Mouse (Mus musculus) adrenal gland, adult 18-20 months (tissue): ENCODE data around the gene Nlk. TPM values are rescaled to one million over a fixed set of nuclear protein-coding genes. Genes with fewer than 3 reads are reported as not detected.

ENCODE experiments used
- DNase-seq, 2 experiments: peaks; one replicate each; pipeline ENCODE4 v3.0.0; 2021 to 2022; ENCODE audit warnings: low spot score in 2 of 2
- long read RNA-seq, 2 experiments: library from polyadenylated mRNA; stranded (forward); transcript quantifications; one replicate each; pipeline ENCODE4 v2.0.0; 2021
- total RNA-seq, 2 experiments: library from RNA; stranded (reverse); gene quantifications; 1 replicate in 1 of 2; 2 replicates in 1 of 2; pipeline ENCODE4 v1.2.3; 2021

The Nlk gene
- 10 to 100 TPM; 39.0 to 84.5 TPM for total RNA-seq
- long read RNA-seq, experiment 1, full-length matches to known transcripts = 12 of 15 reads
- long read RNA-seq, experiment 1, partial matches to known transcripts = 1 of 15 reads
- long read RNA-seq, experiment 1, other reads (novel, unspliced or antisense) = 2 of 15 reads
- long read RNA-seq, experiment 2, full-length matches to known transcripts = 29 of 37 reads
- long read RNA-seq, experiment 2, partial matches to known transcripts = 2 of 37 reads
- long read RNA-seq, experiment 2, other reads (novel, unspliced or antisense) = 6 of 37 reads

DNA sequence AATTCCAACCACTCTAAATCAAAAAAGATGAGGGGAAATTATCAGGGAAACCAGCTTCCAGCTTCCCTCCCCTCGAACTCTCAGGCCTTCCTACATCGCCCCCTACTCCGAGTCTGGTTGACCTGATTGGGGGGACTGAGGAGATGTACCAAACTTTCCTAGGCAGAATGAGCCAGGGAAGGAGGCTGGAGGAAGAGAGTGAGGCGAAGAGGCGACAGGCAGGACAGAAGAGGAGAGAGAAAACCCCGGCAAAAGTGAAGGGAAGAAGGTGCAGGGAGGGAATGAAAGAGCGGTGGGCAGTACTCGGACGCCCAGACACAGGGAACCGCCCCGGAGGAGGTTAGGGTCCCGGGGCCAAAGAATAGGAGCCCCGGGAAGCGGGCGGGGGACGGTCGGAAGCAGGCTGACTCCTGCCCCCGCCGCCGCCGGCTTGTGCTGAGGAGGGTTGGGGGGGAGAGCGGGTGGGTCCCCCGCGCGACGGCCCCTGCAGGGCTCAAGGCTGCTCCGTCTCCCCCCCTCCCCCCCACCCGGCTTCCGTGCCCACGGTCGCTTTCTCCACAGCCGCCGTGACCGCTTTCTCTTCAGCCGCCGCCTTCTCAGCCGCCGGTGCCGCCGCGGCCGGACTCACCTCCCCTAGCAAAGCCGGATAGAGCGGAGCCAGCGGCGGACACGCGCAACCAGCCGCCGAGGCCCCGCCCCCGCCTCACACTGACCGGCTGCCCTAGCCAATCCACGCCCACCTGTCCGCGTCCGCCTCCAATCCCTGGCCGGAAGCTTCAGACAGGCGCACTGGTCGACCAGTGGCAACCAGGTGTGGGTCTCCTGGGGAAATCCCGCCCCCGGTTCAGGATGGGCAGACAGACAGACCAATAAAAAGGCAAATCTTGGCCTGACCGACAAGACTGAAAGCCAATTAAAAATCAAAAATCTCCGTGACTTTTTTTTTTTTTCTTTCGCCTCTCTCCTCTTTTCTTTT is at the start of gene Nlk:
TSS of gene Nlk (minus strand) at position 597 of the 976 bp plus-strand sequence.
- DNase-seq = peak; percentile 96 to 97

DNA sequence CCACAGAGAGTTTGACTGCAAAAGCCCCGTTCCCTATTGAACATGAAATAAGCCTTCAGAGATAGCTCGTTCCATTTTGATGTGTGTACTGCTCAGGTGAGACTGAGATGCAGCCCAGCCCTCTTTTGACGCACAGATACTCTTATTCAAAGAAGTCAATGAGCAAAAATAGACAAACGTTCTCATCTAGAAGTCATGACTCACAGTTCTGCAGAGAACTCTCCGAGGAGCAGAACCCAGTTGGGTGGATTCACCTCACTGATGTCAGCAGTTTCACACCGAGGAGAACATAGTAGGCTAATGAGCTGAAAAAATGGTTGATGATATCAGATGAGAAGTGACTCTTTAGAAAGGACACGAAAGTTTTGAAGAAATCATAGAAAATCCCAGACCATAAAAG is 49.1 kb upstream of the Nlk start:
- no peak for DNase-seq

DNA sequence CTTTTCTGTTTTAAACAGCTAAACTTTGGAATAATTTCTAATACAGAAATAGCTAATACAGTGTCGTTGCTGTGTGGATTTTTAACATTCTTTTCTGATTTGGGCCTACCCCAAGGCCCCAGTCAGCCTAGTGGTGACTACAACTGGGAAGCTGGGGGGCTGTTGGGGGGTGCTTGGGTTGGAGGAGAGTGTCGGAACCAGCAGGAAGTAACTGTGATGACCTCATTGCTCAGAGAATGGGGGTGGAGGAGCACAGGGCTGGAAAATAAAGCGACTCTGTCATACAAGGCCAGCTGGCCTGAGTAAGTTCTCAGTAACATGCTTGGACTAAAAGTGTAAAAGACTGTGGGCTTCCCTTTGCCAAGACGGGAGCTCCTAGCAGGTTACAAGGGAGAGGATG is 48.3 kb upstream of the Nlk start:
- DNase-seq = peak in 1 of 2 experiments; percentile 38

DNA sequence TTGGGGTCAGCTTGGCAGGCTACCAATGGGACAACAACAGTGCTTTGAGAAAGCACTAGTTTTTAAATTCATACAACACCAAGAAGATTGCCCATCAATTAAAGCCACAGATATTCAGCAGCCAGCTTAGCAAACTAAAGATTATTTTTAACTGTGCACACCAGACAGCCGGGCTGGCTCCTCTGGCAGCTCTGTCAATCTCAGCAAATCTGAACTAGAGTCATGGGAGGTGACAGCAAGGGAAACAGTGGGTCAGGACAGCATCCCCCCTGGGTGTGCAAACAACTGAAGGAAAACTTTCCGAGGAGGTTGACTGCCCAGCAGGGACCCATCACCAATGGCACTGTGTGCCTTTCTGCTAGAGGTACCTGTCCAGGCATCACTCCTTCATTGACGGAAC is 45.3 kb upstream of the Nlk start:
- no peak for DNase-seq

DNA sequence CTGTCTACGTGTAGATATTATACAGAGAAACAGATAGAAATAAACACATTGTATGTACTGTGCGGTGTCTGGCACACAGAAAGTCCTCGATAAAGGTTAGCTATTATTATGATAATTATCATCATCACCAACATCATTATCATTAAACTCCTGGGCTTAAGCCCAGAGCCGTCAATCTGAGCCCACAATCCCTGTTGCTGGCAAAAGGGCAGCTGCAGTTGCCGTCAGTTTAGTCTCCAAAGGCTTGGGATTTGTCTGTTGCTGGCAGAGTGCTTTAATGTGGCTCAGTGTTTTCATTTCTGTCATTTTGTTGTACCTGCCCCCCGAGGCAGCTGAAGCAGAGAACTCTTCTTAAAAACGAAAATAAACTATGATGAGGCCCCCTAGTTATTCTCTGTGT is 44.8 kb upstream of the Nlk start:
- DNase-seq = no peak

DNA sequence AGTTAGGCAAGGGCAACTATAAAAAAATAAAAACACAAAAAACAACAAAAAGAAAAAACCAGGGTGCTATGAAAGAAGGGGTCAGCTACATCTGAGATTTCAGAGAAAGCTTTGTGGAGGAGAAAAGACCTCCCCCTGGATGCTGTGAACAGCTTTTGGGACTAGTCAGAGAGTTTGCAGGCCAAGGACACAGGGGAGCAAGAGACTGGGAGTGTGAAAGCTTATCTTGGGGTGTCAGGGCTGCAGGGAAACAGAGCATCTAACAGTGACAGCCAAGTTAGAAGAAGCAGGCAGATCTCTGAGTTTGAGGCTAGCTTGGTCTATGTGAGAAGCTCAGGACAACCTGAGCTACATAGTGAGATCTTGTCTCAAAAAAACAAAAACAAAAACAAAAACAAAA is 42.2 kb upstream of the Nlk start:
- no peak for DNase-seq

DNA sequence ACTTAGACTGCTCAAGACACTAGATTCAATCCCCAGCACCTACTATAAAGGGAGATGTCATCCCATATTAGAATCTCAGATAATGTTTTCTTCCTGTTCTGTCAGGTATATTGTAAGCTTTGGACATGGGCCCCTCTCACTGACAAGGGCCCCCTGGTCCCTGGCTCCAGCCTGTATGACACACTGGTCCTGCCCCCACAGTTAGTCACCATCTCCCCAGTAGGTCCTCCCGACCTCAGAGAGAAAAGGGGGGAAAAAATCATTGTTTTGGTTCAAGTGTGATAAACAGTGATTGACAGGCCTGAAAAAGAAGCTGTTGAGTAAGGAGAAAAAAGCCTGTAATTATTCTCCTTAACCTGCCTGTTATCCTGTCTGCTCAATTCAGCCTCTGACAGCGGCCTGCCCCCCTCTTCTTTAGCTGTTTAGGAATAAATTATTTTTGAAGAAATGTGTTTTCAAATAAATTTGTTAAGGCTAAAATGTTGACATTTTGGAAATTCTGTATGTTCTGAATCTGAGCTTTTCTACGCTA is 39.8 kb upstream of the Nlk start:
- no peak for DNase-seq

DNA sequence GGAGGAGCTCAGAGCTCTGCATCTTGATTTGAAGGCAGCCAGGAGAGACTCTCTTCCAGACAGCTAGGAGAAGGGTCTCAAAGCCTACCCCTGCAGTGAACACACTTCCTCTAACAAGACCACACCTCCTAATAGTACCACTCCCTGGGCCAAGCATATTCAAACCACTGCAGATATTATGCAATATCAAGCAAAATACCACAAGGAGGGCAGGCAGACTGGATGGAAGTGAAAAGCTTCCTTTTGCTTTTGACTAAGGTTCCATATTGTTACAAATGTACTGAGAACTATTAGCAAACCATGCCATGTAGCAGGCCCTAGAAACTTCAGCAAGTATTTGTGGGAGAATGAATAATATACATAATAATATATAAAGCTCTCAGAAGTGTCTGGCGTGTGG is 38.0 kb upstream of the Nlk start:
- DNase-seq = no peak

DNA sequence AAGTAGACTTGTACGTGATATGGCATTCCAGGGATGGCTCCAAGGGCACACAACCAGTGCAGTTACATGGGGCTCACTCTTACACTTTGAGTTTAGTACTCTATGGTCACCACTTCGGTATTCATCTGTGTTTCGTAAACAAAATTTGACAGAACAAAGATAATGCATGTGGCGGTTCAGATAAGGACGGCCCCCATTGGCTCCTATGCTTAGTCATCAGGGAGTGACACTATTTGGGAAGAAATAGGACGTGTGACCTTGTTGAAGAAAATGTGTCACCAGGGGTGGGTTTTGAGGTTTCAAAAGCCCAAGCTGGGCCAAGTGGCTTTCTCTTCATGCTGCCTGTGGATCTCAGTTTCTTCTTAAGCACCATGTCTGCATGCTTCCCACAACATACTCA is 35.4 kb upstream of the Nlk start:
- no peak for DNase-seq

DNA sequence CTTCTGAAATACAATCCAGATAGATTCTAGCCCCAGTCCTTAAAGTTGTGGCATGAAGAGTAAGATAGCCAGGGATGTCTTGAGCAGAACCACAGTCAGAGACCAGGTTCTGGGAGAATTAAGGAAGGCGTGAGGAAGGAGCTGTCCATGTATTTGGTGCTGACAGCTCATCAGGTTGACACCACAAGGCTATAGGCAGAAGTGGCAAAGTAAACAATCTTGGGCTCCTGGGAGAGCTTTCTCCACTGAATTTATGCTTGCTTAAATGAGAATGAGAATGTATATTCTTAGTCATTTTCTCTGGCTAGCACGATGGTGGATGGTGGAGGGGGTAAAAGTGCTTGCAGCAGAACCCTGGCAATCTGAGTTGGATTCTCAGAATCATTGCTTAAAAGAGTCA is 33.7 kb upstream of the Nlk start:
- no peak for DNase-seq

DNA sequence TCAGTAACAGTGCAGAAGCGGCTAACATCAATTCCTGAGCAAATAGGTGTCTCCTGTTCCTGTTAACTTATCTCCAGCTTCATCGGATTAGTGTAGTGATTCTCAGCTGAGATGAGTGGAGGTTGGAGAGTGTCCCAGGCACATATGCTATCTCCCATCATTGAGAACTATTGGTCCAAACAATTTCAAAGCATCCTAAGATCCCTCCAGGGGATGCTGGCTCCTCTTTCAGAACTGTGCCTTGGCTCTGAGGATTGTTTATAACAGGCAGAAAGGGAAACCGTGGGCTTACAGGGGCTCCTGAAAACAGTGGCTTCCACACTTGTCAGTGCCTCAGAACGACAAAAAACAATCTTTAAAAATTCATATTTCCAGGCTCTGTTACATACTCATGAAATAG is 30.9 kb upstream of the Nlk start:
- DNase-seq = no peak

DNA sequence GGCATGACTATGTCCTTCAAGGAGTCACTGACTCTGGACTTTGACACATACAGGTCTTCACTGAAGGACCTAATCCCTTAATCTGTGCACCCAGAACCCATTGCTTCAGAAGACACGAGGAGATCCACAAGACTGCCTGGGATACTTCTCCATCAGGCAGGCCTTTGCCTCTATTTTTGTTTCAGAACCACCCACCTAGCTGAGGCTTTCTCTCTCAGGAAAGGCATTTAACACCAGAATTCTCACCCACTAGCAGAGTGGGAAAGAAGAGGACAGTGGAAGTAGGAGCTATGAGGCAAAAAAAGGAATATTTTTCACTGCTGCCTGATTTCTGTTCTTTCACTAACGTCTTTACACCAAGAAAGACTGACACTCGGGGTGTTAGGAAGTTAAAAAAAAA is 29.2 kb upstream of the Nlk start:
- no peak for DNase-seq

DNA sequence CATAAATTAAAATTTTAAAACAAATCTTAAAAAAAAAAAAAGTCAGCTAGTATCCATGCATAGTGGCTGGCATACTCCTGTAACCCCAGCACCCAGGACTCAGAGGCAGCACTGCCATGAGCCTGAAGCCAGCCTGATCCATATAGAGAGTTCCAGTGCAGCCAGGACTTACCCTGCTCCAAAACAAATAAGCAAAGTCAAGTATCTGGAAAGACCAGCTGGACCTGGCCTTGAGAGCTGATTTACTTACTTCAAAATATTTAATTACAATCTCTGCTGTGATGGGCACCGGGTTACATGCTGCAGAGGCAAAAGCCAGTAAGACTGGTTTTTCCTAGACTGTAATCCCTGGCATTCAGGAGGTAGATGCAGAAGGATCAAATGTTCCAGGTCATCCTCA is 27.6 kb upstream of the Nlk start:
- DNase-seq = no peak

DNA sequence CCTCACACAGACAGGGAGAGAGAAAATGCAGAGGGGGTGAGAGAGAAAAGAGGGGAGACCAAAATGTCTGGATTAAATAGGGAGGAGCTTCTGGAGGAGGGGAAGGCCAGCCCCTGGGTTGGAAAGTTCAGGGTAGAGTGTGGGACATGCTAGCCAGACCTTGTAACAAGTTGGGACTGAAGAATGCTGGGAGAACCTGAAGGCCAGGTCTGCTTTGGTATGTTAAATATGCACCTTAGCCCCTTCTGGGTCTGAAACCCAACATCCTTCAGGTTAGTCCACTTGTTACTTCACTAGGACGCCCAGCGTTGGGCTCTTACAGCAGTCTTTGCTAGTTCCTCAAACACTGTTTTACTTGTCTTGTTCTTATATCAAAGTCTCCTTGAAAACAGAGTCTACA is 24.2 kb upstream of the Nlk start:
- no peak for DNase-seq

DNA sequence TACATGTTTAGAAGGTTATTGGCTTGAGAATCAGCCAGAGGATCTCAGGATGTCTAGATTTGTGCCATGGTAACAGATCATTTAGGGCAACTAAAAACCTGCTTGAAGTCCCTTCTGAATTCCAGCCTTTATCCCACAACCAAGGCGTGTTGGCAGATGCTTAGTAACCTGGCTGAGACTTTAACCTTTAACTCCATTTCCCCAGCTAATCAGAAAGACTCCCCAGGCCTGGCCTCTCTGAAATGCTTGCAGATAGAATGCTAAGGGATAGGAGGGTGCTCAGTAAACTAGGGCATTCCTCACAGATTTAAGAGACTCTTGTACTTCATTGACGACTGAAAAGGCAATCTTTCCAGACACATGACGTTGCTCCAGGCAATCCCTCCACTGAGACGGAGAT is 20.5 kb upstream of the Nlk start:
- no peak for DNase-seq

DNA sequence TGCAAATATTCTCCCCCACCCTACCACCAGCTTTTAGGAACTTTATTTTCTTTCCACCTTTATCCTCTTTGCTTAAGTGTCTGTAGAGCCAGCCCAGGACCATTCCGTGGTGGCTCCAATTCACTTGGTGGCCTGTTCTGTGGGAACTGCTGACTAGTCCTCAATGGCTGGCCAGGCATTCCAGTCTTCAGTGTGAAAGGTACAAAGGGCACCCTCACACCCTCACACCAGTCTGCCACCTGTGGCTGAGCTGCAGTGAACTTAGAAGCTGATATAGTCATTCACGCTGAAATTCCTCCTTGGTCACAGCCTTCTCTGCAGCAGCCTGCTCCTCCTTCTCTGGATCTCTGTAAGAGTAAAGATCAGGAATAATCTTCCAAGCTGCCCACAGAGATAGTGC is 11.5 kb upstream of the Nlk start:
- no peak for DNase-seq

DNA sequence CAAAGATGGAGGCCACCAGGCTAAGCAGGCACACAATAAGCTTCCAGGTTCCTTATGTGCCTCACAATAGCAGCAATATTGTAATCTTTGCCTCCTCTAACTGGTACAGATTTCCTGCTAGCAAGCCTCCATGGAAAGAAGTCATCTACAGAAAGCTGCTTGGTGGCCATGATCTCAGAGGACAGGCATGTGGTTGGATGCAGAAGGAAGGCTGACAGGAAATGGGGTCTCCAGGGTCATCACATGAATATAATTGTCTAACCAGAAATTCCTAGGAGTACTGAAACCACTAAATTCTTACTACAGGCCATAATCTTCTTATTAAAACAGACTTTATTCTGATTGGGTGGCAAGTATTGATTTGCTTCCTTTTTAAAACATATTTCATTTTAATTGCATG is 8.9 kb upstream of the Nlk start:
- no peak for DNase-seq

DNA sequence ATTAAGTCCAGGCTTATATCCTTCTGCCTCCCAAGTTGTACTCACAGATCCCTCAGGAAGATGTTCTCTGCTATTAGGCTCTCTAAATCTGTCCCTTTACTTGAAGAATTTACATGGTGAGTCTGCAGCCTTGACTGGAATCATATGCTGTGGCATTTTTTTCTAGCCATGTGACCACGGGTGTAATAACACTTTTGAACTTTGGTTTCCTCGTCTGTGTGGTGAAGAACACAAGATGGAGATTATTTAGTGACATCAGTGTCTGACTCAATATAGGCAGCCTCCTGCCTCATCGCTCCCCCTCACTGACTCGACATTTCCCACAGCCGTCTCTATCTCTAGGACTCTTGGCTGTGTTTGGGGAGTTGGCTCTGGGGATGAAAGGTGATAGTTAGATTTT is 5.9 kb upstream of the Nlk start:
- no peak for DNase-seq

DNA sequence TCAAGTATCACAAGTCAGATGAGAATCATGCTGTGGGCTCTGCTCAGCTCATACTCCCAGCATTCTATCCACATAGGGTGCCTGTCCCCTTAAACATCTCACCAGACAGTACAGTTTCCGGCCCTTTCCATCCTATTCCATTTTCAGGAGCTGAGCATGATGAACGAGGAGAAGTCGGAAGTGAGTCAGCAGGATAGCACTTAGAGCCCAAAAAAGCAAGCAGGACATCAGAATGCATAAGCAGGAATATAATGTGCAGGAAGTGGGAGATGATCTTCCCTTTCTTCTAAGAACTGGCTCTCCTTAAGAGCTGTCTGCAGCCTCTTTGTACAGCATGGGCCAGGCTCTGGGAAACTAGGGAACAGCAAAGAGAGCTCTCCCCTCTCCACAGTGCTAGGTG is 5.1 kb upstream of the Nlk start:
- no peak for DNase-seq

DNA sequence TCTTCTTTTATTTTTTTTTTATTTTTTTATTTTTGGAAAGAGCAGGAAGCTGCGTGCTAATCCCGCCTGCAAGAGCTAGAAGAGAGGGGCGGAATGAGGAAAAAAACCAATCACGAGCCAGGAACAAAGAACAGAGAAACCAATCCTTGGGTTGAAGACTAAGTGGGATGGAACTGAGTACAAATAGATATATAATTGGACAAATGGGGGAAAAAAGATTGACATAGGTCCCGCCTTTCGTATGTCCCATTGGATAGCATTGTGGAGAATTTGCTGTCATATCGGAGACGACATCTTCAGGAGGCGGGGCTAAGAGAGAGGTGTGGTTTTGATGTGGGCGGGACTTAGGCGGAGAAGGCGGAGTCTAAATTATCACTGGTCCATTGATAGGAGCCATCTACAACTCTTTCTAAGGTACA is 589 bp upstream of the Nlk start:
- peak; percentile 78 to 79 for DNase-seq

DNA sequence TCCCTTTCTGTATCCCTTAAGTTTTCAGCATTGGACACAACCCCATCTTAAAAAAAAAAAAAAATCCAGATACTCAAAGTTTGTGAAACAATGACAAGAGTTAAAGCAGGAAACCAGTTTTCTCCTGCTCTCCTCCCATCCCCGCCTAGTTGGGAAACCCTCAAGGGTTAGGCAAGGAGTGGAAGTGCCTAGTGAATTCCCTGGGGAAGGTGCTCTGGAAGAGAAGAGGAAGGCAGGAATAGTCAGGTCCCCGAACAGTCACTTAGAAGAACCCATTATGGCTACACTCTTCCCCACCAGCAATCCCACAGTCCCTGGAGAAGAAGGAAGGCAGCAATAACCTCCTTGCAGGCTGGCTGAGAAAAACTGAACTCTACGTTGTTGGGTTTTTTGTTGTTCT is 2.9 kb downstream of the Nlk start:
- DNase-seq = no peak

DNA sequence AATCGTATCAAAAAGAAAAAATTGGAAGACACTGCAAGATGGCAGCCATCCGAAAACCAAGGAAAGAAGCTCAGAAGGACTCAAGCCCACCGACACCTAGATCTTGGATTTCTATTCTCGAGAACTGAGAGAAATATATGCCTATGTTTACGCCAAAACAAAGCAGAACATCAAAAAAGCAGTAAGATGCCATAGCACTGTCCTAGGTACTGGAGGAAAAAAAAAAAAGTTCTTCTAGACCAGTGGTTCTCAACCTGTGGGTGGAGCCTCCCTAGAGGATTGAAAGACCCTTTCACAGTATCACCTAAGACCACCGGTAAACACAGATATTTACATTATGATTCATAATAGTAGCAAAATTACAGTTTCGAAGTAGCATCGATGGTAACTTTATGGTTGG is 3.9 kb downstream of the Nlk start:
- DNase-seq = no peak
